Mouse (Mus musculus): ENCODE measurements at regions not wholly inside any gene's neighbourhood (a gene's known extent, or its start where the extent isn't known, plus 50 kb on each side); places are given as distances from the start of the nearest gene placed in this dataset.

GRCm38 (mm10) chr12:69524337-69525035 is 58.3 kb downstream of the Vcpkmt start:
- no peak overlapping the region for H3K4me3 ChIP-seq (ENCODE audit: low read depth, low read length)
- no peaks in the 10 kb centered on the region for H3K4me1 ChIP-seq (ENCODE audit: control insufficient read depth, low read depth, low read length)
- no peaks in the 10 kb centered on the region for H3K9me3 ChIP-seq (replicated peaks; ENCODE audit: control insufficient read depth, low read length)
- H3K27me3 ChIP-seq (ENCODE audit: control insufficient read depth, insufficient read depth, low read depth, low read length): no peaks in the 10 kb centered on the region
- H3K9ac ChIP-seq (ENCODE audit: low read depth, low read length): no peak overlapping the region
- no peak for ATAC-seq (ENCODE audit: low read depth)
- H3K4me2 ChIP-seq (ENCODE audit: low read depth, low read length): no peak overlapping the region
- no peak overlapping the region for H3K27ac ChIP-seq (ENCODE audit: low read length)
- no peaks in the 10 kb centered on the region for H3K36me3 ChIP-seq (ENCODE audit: control insufficient read depth, insufficient read depth)
- 62% methylated on average over 12 of the region's 12 CpGs for WGBS (ENCODE audit: insufficient replicate concordance)

DNA sequence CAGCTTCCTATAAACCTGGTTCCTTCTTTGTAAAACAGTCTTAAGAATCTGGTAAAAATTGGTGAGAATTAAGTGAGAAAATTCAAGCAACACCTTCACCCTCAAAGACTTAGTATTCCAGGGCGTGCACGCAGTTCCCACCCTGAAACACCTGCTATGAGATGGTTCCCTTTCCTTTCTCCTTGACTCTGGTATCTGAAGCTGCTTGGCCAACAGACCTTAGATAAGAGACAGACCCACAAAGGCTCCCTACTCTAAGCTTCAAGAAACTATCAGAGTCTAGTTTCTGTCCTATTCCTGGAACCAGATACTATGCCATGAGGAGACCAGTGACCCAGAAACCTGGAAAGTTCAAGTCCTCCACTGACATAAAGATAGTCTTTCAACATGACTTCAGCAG is 63.0 kb downstream of the Vcpkmt start:
- no peaks in the 10 kb centered on the region for H3K9me3 ChIP-seq (replicated peaks; ENCODE audit: control insufficient read depth, low read length)
- ATAC-seq (ENCODE audit: low read depth): no peak
- no peak overlapping the region for H3K27ac ChIP-seq (ENCODE audit: low read length)
- H3K4me2 ChIP-seq (ENCODE audit: low read depth, low read length): no peak overlapping the region
- H3K4me1 ChIP-seq (ENCODE audit: control insufficient read depth, low read depth, low read length): no peaks in the 10 kb centered on the region; the same call in none of the 2 replicates
- no peak overlapping the region for H3K9ac ChIP-seq (ENCODE audit: low read depth, low read length)
- H3K36me3 ChIP-seq (ENCODE audit: control insufficient read depth, insufficient read depth): no peaks in the 10 kb centered on the region
- H3K4me3 ChIP-seq (ENCODE audit: low read depth, low read length): no peak overlapping the region
- H3K27me3 ChIP-seq (ENCODE audit: control insufficient read depth, insufficient read depth, low read depth, low read length): no peaks in the 10 kb centered on the region
- 21% methylated on average over 2 of the region's 2 CpGs for WGBS (ENCODE audit: insufficient replicate concordance)

DNA sequence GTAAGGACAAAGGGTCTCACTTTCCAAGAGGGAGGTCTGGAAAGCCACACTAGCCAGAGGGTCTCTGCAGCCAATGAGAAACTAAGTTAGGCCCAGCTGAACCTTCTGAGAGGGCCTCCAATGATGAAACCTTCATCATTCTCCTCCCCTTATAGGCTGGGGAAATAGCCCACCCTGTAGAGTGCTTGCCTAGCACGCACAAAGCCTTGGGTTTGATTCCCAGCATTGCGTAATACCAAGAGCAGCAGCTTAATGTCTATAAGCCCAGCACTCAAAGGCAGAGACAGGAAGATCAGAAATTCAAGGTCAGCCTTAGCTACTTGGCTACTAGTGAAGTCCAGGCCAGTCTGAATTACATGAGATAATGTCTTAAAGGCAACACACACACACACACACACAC is 63.8 kb downstream of the Vcpkmt start:
- no peak overlapping the region for H3K4me2 ChIP-seq (ENCODE audit: low read depth, low read length)
- H3K9me3 ChIP-seq (replicated peaks; ENCODE audit: control insufficient read depth, low read length): no peaks in the 10 kb centered on the region
- no peaks in the 10 kb centered on the region for H3K36me3 ChIP-seq (ENCODE audit: control insufficient read depth, insufficient read depth)
- ATAC-seq (ENCODE audit: low read depth): no peak
- H3K27ac ChIP-seq (ENCODE audit: low read length): no peak overlapping the region
- no peak overlapping the region for H3K4me3 ChIP-seq (ENCODE audit: low read depth, low read length)
- H3K27me3 ChIP-seq (ENCODE audit: control insufficient read depth, insufficient read depth, low read depth, low read length): no peaks in the 10 kb centered on the region
- WGBS (ENCODE audit: insufficient replicate concordance): 46% methylated on average over 2 of the region's 2 CpGs
- no peaks in the 10 kb centered on the region; the same call in none of the 2 replicates for H3K4me1 ChIP-seq (ENCODE audit: control insufficient read depth, low read depth, low read length)
- H3K9ac ChIP-seq (ENCODE audit: low read depth, low read length): no peak overlapping the region

GRCm38 (mm10) chr12:69517616-69518015 is 65.2 kb downstream of the Vcpkmt start:
- Histone ChIP-seq H3K4me2 (ENCODE audit: low read depth, low read length) (no peak overlapping the region), H3K4me3 (ENCODE audit: low read depth, low read length) (no peak overlapping the region), H3K27ac (ENCODE audit: low read length) (no peak overlapping the region), H3K9ac (ENCODE audit: low read depth, low read length) (no peak overlapping the region), H3K36me3 (ENCODE audit: control insufficient read depth, insufficient read depth) (no peaks in the 10 kb centered on the region), H3K4me1 (ENCODE audit: control insufficient read depth, low read depth, low read length) (peaks cover 12% of the 10 kb centered on the region), H3K27me3 (ENCODE audit: control insufficient read depth, insufficient read depth, low read depth, low read length) (no peaks in the 10 kb centered on the region), H3K9me3 (replicated peaks; ENCODE audit: control insufficient read depth, low read length) (no peaks in the 10 kb centered on the region)
- WGBS (ENCODE audit: insufficient replicate concordance): 60% methylated on average over 3 of the region's 3 CpGs
- ATAC-seq (ENCODE audit: low read depth): no peak

DNA sequence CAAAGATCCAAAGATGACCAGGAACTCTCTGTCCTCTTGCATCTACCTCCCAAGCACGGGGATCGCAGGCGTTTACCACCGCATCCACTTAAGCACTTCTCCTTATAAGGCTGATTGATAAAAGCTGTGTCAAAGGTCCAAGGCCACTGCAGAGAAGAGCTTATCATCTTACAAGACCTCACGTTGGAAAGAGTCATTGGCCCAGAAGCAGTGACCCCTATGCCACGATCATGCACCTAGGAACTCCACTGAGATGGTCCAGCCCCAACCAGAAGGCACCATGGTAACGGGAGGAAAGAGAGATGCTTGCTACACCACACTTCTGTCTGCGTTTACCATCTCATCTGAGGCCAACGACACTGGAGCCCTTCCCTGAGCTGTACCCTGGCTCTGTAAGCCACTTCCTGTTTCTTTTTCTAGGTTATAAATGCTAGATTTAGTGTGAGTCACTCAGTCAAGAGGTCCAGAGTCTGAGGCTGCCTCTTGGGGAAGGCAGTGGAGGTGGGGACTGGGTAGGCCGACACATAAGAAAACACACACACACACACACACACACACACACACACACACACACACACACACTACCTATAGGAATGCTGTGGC is 66.4 kb downstream of the Vcpkmt start:
- no peaks in the 10 kb centered on the region for H3K9me3 ChIP-seq (replicated peaks; ENCODE audit: control insufficient read depth, low read length)
- H3K36me3 ChIP-seq (ENCODE audit: control insufficient read depth, insufficient read depth): no peaks in the 10 kb centered on the region
- H3K27me3 ChIP-seq (ENCODE audit: control insufficient read depth, insufficient read depth, low read depth, low read length): no peaks in the 10 kb centered on the region
- H3K4me1 ChIP-seq (ENCODE audit: control insufficient read depth, low read depth, low read length): peaks cover 12% of the 10 kb centered on the region
- no peak overlapping the region for H3K4me3 ChIP-seq (ENCODE audit: low read depth, low read length)
- WGBS (ENCODE audit: insufficient replicate concordance): 37% methylated on average over 10 of the region's 10 CpGs
- ATAC-seq (ENCODE audit: low read depth): no peak
- H3K4me2 ChIP-seq (ENCODE audit: low read depth, low read length): no peak overlapping the region
- no peak overlapping the region for H3K27ac ChIP-seq (ENCODE audit: low read length)
- no peak overlapping the region for H3K9ac ChIP-seq (ENCODE audit: low read depth, low read length)

GRCm38 (mm10) chr12:69515850-69516249 is 67.0 kb downstream of the Vcpkmt start:
- no peak overlapping the region for H3K4me2 ChIP-seq (ENCODE audit: low read depth, low read length)
- H3K27ac ChIP-seq (ENCODE audit: low read length): no peak overlapping the region
- H3K36me3 ChIP-seq (ENCODE audit: control insufficient read depth, insufficient read depth): no peaks in the 10 kb centered on the region
- H3K9ac ChIP-seq (ENCODE audit: low read depth, low read length): no peak overlapping the region
- H3K27me3 ChIP-seq (ENCODE audit: control insufficient read depth, insufficient read depth, low read depth, low read length): no peaks in the 10 kb centered on the region
- no peaks in the 10 kb centered on the region for H3K9me3 ChIP-seq (replicated peaks; ENCODE audit: control insufficient read depth, low read length)
- H3K4me1 ChIP-seq (ENCODE audit: control insufficient read depth, low read depth, low read length): peaks cover 12% of the 10 kb centered on the region
- ATAC-seq (ENCODE audit: low read depth): no peak
- H3K4me3 ChIP-seq (ENCODE audit: low read depth, low read length): no peak overlapping the region

GRCm38 (mm10) chr12:69515117-69515516 is 67.7 kb downstream of the Vcpkmt start:
- ATAC-seq (ENCODE audit: low read depth): no peak
- H3K27ac ChIP-seq (ENCODE audit: low read length): no peak overlapping the region
- 58% methylated on average over 9 of the region's 9 CpGs for WGBS (ENCODE audit: insufficient replicate concordance)

DNA sequence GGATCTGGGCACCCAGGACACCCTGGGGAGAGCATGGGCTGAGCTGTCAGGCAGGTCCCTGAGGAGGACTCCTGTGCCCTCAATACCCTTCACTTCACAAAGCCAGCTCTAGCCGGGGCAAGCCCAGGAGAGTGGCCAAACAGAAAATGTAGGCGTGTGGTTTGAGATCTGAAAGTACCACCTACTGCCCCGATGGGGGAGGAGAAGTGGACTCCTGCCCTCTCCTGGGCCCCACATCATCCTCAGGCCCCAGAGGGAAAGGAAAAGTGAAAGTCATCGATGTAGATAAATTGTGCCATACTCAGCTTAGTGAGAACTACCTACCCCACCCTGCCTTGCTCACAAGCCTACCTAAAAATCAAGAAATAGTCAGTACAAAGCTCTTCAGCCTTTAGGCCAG is 69.7 kb downstream of the Vcpkmt start:
- Histone ChIP-seq H3K4me1 (ENCODE audit: control insufficient read depth, low read depth, low read length) (peaks cover 12% of the 10 kb centered on the region), H3K4me3 (ENCODE audit: low read depth, low read length) (no peak overlapping the region), H3K9ac (ENCODE audit: low read depth, low read length) (no peak overlapping the region), H3K27ac (ENCODE audit: low read length) (peak overlapping the region; percentile 23; the same call in 1 of the 2 replicates), H3K9me3 (replicated peaks; ENCODE audit: control insufficient read depth, low read length) (no peaks in the 10 kb centered on the region), H3K4me2 (ENCODE audit: low read depth, low read length) (no peak overlapping the region), H3K36me3 (ENCODE audit: control insufficient read depth, insufficient read depth) (no peaks in the 10 kb centered on the region), H3K27me3 (ENCODE audit: control insufficient read depth, insufficient read depth, low read depth, low read length) (no peaks in the 10 kb centered on the region)
- ATAC-seq (ENCODE audit: low read depth): peak; percentile 82
- 5% methylated on average over 4 of the region's 4 CpGs for WGBS (ENCODE audit: insufficient replicate concordance)

More at GRCm38 (mm10) chr12:69515117-69515516, 67.7 kb downstream of the Vcpkmt start:
- no peak overlapping the region for H3K4me2 ChIP-seq (ENCODE audit: low read depth, low read length)
- H3K4me1 ChIP-seq (ENCODE audit: control insufficient read depth, low read depth, low read length): peaks cover 12% of the 10 kb centered on the region
- no peak overlapping the region for H3K9ac ChIP-seq (ENCODE audit: low read depth, low read length)
- H3K4me3 ChIP-seq (ENCODE audit: low read depth, low read length): no peak overlapping the region
- H3K36me3 ChIP-seq (ENCODE audit: control insufficient read depth, insufficient read depth): no peaks in the 10 kb centered on the region
- no peaks in the 10 kb centered on the region for H3K9me3 ChIP-seq (replicated peaks; ENCODE audit: control insufficient read depth, low read length)
- no peaks in the 10 kb centered on the region for H3K27me3 ChIP-seq (ENCODE audit: control insufficient read depth, insufficient read depth, low read depth, low read length)

- H3K4me1 ChIP-seq (ENCODE audit: control insufficient read depth, low read depth, low read length): peaks cover 12% of the 10 kb centered on the region
- H3K36me3 ChIP-seq (ENCODE audit: control insufficient read depth, insufficient read depth): no peaks in the 10 kb centered on the region
- H3K27ac ChIP-seq (ENCODE audit: low read length): no peak overlapping the region
- no peak for ATAC-seq (ENCODE audit: low read depth)
- no peak overlapping the region for H3K9ac ChIP-seq (ENCODE audit: low read depth, low read length)
- H3K4me3 ChIP-seq (ENCODE audit: low read depth, low read length): no peak overlapping the region
- WGBS (ENCODE audit: insufficient replicate concordance): 35% methylated on average over 4 of the region's 4 CpGs
- no peaks in the 10 kb centered on the region for H3K27me3 ChIP-seq (ENCODE audit: control insufficient read depth, insufficient read depth, low read depth, low read length)
- H3K9me3 ChIP-seq (replicated peaks; ENCODE audit: control insufficient read depth, low read length): no peaks in the 10 kb centered on the region
- no peak overlapping the region for H3K4me2 ChIP-seq (ENCODE audit: low read depth, low read length)
These were observed 72.1 kb downstream of the Vcpkmt start for GRCm38 (mm10) chr12:69510736-69511135.

Data from liver, embryonic 16.5 days (tissue).